Mouse (Mus musculus) skeletal muscle tissue, adult 2 months (tissue): ENCODE measurements around the gene Serinc5.
"Not testable (repeated sequence)": the region's sequence is repeated elsewhere in the genome, so short reads cannot be mapped to it uniquely, and the experiment has no call there.

Experiments used
- DNase-seq: peaks from one replicate; pipeline ENCODE4 v3.0.0-alpha.2; 2012; ENCODE audit warnings: low read depth, low spot score

Gene Serinc5

GRCm38 (mm10) chr13:92665008-92665407 lies 54.1 kb downstream of the Serinc5 start:
- no peak for DNase-seq

DNA sequence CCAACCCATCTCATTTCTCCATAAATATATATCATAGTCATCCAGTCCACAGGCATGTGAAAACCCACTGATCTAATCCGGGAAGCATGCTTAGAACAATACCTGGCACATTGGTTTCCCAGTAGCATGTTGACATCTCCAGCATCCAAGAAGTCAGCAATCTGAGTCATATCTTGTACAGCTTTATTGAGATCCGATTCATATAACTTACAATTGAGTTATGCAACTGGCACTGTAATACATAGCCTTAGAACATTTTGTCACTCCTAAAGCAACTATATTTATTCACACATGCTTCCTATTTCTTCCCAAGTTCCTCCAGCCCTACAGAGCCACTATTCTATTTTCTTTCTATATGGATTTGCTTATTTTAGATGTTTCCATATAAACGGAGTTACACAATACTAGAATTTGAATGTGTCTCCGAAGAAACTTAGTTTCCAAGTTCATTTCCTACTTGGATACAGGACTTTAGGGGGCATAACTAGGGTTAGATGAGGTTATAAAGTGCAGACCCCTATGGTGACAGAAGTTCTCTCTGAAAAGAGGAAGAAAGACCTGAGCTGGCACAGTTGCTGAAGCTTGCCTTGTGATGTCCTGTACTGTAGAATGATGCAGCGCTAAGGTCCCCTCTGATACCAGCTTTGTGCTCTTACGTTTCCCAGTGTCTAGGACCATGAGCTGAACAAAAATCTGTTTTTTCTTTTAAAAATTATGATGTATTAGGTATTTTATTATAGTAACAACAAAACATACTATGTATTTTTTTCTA lies 57.5 kb downstream of the Serinc5 start:
- DNase-seq, result no peak

DNA sequence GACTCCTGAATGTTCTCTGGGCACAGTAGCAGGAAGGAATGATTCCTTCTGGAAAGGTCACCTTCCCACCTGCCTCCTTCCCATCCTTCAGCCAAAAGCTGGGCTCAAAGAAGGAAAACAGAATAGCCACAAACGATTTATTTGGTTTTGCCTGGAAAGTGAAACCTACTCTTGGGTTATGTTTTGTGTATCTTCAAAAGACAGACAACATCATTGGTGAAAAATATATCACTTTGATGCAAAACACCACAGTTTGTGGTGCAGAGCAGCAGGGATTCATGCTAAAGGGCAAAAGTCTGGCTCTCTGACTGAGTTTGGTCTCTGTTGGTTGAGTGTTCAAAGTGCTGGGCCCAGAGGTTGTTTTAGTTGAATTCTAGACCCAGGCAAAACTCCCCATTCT lies 60.8 kb downstream of the Serinc5 start:
- DNase-seq, result no peak

DNA sequence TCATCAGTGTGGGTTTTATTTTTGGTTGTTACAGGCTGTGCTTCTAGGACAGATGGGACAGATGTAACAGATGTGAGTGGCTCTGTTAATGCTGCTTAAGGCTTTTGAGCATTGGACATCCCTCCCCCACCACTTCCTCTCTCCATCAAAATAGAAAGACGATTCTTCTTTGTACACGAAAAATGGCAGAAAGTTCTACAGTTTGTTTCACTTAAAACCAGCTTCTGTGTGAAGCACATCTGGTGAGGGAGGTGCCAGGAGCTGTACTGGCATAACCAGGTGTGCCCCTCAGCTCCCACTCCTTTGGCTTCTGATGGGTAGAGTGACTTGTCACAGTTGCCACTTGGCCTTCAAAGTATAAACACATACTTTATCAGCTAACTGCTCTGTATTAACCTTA lies 63.8 kb downstream of the Serinc5 start:
- DNase-seq, result no peak

DNA sequence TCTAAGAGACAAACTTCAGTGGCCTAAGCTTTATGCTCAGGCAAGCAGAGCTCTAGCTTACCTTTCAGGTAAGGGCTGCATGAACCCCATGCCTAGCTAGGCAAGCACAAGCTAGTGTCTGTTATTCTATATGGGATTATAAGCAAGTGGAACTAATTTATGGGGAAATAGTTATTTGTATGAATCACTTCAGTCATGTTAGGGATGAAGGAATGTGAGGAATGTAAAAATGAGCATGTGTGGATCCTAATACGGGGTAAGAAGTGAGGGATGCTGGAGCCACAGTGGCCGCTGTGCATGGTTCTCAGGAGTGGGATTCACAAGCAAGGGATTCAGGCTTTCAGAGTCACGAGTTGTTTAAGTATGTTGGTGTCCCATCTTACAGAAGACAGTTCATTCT lies 64.4 kb downstream of the Serinc5 start:
- no peak for DNase-seq

DNA sequence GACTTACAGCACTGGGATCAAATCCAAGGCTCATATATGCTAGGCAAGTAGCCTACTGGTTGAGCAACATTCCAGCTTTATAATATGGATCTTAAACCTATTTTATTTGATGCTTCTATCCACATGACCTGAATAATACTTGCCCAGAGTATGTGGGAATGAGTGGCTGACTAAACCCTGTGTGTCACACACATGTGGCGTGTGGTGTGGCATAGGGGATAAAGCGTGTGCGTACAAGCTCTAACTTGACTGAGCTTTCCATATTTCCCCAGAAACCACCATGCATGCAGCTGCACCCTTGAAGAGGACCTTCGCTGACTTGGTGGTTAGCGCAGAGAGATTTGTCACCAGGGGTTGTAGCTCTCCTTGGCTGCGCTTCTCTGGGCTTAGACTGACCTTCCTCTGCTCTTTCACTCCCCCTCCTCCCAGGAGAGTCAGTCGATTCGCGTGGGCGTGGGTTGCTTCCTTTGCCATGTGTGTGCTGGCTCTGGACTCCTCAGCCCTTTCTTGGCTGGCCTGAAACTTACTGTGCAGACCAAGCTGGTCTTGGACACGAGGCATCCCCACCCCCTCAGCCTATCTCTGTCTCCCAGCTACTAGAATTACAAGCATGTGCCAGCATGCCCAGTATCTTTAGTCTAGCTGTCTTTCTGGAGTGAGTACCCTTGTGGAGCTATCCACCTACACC lies 65.2 kb downstream of the Serinc5 start:
- DNase-seq, result peak; percentile 38

DNA sequence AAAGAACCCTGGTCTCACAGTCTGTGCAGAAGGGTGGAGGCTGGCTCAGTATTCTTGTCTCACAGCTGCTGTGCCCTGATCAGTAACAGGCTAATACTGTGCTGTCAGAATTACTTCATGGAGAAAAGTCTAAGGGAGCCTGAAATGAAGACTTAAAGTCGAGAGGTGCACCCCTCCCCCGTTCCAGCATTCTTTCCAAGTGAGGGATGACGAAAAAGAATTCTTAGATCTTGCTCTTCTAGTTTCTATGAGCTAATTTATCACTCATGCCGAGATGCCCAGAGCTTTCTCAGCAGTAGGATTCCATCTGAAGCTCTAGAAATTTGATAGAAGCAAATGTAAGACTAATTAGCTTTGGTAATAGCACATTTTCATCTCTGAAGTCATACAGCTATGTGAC lies 66.8 kb downstream of the Serinc5 start:
- DNase-seq, result no peak

- DNase-seq, result no peak
These were observed 68.8 kb downstream of the Serinc5 start for GRCm38 (mm10) chr13:92679661-92680060.

GRCm38 (mm10) chr13:92681541-92681940 lies 70.7 kb downstream of the Serinc5 start:
- DNase-seq, result no peak

DNA sequence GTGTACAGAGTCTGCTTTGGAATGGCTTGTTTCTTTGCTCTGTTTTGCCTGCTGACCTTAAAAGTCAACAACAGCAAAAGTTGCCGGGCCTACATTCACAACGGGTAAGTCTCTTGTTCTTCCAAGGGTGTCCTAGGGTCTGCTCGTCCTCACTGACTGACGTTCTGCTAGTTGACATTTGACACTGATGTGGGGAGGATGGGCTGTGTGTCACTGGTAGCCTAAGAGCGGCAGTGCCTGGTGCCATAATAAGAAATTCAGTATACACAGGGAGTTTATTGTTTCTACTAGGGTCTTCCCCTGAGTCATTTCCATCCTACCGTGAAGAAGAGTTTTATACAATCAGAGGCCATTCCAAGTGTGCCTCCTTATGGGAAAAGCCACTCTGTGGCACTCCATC lies 71.9 kb downstream of the Serinc5 start:
- no peak for DNase-seq

DNA sequence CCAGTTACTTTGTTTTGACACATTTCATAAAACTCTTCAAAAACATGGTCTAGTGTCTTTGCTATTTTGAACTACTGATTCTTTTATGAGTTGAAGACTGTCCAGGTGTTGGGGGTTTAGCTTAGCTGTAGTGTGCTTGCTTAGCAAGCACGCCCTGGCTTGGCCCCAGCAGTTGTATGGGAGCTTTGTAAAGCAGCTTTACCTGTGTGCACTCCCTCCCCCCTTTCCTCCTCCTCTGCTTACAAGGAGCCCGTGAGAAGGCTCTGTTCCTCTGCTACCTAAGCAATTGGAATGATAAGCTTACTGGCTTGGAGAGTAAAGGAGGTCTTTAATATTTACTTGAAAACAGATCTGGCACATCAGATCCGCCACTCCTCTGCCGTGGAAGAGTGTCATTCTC lies 72.6 kb downstream of the Serinc5 start:
- no peak for DNase-seq

DNA sequence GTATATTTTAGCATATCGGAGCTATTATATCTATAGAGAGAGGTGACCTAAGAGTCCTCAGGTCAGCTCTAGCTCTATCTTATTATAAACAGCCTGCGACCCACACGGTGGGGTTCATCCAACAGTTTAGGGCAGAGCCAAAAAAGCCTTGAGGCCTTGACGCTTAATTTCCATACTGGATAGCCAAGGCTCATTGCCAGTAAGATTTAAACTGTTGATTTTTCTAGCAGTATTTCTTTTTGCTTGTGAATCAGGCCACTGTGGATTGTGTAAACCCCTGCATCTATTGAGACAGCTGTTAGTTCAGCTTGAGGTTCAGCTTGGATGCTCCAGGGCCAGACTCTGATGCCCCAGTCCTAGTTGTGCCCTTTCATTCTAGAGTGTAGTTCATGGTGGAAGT lies 73.4 kb downstream of the Serinc5 start:
- no peak for DNase-seq

DNA sequence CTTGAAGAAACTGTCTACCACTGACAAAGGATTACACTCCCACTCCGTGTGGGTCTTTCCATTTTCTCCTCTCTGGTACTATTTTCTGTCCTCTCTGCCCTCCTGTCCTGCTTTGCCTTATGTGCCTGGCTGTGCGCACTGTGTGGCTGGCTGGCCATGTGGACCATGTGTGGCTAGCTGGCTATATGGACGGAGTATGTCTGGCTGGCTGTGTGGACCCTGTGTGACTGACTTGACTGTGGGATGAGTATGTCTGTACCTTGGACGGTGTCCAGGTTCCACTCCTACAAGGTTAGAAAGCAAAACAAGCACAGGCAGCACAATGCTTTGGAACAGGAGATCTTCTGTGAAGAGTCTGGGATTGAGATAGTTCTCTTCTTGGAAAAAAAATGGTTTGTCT lies 74.4 kb downstream of the Serinc5 start:
- DNase-seq, result no peak

- DNase-seq, result not testable (repeated sequence)
These were observed 76.3 kb downstream of the Serinc5 start for GRCm38 (mm10) chr13:92687151-92687550.

- DNase-seq, result no peak
These were observed 78.2 kb downstream of the Serinc5 start for GRCm38 (mm10) chr13:92689061-92689460.

- no peak for DNase-seq
These were observed 83.1 kb downstream of the Serinc5 start for GRCm38 (mm10) chr13:92693866-92694550.

- DNase-seq, result no peak
These were observed 85.6 kb downstream of the Serinc5 start for GRCm38 (mm10) chr13:92696491-92696939.

- no peak for DNase-seq
These were observed 86.2 kb downstream of the Serinc5 start for GRCm38 (mm10) chr13:92697141-92697540.

DNA sequence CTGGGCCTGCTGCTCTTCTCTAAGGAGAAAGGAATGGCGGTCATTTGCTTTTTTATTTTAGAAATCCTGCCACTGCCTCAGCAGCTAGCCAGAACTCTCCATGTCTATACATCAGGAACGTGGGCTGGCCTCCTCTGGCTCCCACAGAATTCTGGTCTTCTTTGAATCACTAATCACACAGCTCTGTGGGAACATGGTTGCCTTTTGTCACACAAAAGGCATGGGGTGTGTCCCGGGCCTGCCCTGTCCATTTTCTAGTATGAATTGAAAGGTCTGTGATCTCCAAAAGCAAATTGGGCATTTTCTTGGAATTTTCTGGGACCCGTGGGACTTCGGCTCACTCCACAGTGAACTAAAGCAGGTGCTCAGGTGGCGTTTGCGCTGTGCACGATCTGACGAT lies 87.9 kb downstream of the Serinc5 start:
- DNase-seq, result no peak

GRCm38 (mm10) chr13:92699395-92699794 lies 88.5 kb downstream of the Serinc5 start:
- no peak for DNase-seq

DNA sequence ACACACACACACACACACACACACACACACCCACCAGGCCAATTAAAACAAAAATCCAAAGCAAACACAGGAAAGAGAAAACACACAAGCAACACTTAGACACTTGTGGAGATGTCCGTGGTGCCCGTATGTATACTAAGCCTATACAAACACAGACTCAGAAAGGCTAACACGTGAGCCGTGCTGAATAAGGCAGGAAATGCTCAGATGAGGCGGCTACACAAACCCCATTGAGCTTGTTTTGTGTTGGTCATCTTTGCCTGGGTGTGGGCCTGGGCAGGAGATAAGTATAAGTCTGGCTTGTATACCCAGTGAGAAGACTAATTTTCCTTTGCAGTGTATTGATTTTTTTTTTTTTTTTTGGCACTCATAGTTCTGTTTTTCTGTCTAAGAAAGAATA lies 91.1 kb downstream of the Serinc5 start:
- no peak for DNase-seq

- DNase-seq, result peak; percentile 10
These were observed 92.5 kb downstream of the Serinc5 start for GRCm38 (mm10) chr13:92703241-92704027.
